In genomic region chr8:11689945-11690344, GRCm38 (mm10) we compare ENCODE assay signal across 40 mouse cellular contexts. TPM values are rescaled to one million over a fixed set of nuclear protein-coding genes. Genes with fewer than 3 reads are reported as not detected.
A peak's percentile ranks its signal among the peaks of the same experiment; 100 is the strongest.
DNase-seq lines count a peak whose midpoint lies in the region; ATAC-seq and TF ChIP-seq lines count a peak whose summit lies in the region.
"Had no signal": no experiment of that assay in that cellular context is flagged by ENCODE, and none has a peak within 500 bp of the region (broad histone marks: within the 10 kb centered on the region; RNA-seq: fewer than 3 reads in every experiment).

No protein-coding gene starts in this region.

- 0 out of 2 replicates have a peak, but pooled peaks cover 3% of the 10 kb centered on the region for H3K9me3 ChIP-seq in limb, embryonic 14.5 days (ENCODE audit: control insufficient read depth, low read length)
- H3K9me3 ChIP-seq: embryonic facial prominence, embryonic 12.5 days; heart, embryonic 10.5 days; heart, embryonic 15.5 days; liver, embryonic 12.5 days had no signal

- no peak overlapping the region for H3K9ac ChIP-seq in limb, embryonic 14.5 days (ENCODE audit: low read depth, low read length, severe bottlenecking)
- H3K9ac ChIP-seq: embryonic facial prominence, embryonic 12.5 days; forebrain, postnatal 0 days; heart, embryonic 15.5 days; liver, embryonic 12.5 days; liver, postnatal 0 days; neural tube, embryonic 12.5 days had no signal

- ATAC-seq in limb, embryonic 14.5 days (ENCODE audit: low FRiP score, low read depth), result peak; percentile 65; the same call in 1 of the 2 replicates
- no peak for ATAC-seq in megakaryocyte, adult 5-6 weeks (ENCODE audit: poor library complexity, severe bottlenecking)
- ATAC-seq: forebrain, postnatal 0 days; hindbrain, embryonic 16.5 days; liver, embryonic 12.5 days; liver, postnatal 0 days; midbrain, embryonic 16.5 days had no signal

- H3K4me1 ChIP-seq in limb, embryonic 14.5 days (ENCODE audit: control insufficient read depth, insufficient read depth, low read length), result no peaks in the 10 kb centered on the region
- H3K4me1 ChIP-seq: embryonic facial prominence, embryonic 12.5 days; megakaryocyte, embryonic 14.5 days; neural tube, embryonic 12.5 days had no signal

- no peak overlapping the region for H3ac ChIP-seq in C2C12 (ENCODE audit: control insufficient read depth, insufficient read length, low read depth)

- no peaks in the 10 kb centered on the region for H3K27me3 ChIP-seq in C2C12 (ENCODE audit: control insufficient read depth, insufficient read depth, insufficient read length)
- H3K27me3 ChIP-seq in limb, embryonic 14.5 days (ENCODE audit: control insufficient read depth, insufficient read depth, low read length), result no peaks in the 10 kb centered on the region
- H3K27me3 ChIP-seq: embryonic facial prominence, embryonic 12.5 days; heart, embryonic 15.5 days; liver, embryonic 12.5 days; neural tube, embryonic 12.5 days had no signal

- intact Hi-C loops in left cerebral cortex, postnatal 4 days (cut with DNase I), result no loop called here

- TF ChIP-seq POLR2A in limb, embryonic 14.5 days (IDR thresholded peaks at IDR 0.05; ENCODE audit: borderline replicate concordance, extremely low read depth, insufficient read depth, insufficient read length), result no peak

- H3K79me3 ChIP-seq in C2C12 (ENCODE audit: low read depth), result no peaks in the 10 kb centered on the region

- no peak for TF ChIP-seq CTCF in C2C12 (IDR thresholded peaks at IDR 0.05; ENCODE audit: control insufficient read depth, insufficient read depth, insufficient read length)

- whole genome bisulfite sequencing in limb, embryonic 14.5 days, result 34% methylated on average over 7 of the region's 7 CpGs

- no peak overlapping the region for H3K27ac ChIP-seq in limb, embryonic 14.5 days (replicated peaks; ENCODE audit: low read depth, low read length)
- H3K27ac ChIP-seq: embryonic facial prominence, embryonic 12.5 days; heart, embryonic 10.5 days; heart, embryonic 15.5 days; kidney, postnatal 0 days; liver, embryonic 12.5 days; neural tube, embryonic 12.5 days had no signal

- no peak overlapping the region for H3K4me3 ChIP-seq in C2C12 (ENCODE audit: insufficient read depth, poor library complexity, severe bottlenecking)
- no peak overlapping the region for H3K4me3 ChIP-seq in limb, embryonic 14.5 days (replicated peaks; ENCODE audit: low read length)
- H3K4me3 ChIP-seq: embryonic facial prominence, embryonic 12.5 days; heart, embryonic 10.5 days; heart, embryonic 15.5 days; liver, embryonic 12.5 days; megakaryocyte, embryonic 14.5 days; neural tube, embryonic 12.5 days had no signal

- no peaks in the 10 kb centered on the region for H3K79me2 ChIP-seq in C2C12 (ENCODE audit: control insufficient read depth, insufficient read depth)

- H3K36me3 ChIP-seq in C2C12 (ENCODE audit: control insufficient read depth, insufficient read depth), result no peaks in the 10 kb centered on the region
- no peaks in the 10 kb centered on the region for H3K36me3 ChIP-seq in limb, embryonic 14.5 days (ENCODE audit: control insufficient read depth, insufficient read depth, low read length)
- H3K36me3 ChIP-seq: embryonic facial prominence, embryonic 12.5 days; heart, embryonic 10.5 days; heart, embryonic 15.5 days; liver, embryonic 12.5 days; neural tube, embryonic 12.5 days had no signal

- no peak overlapping the region for H3K4me2 ChIP-seq in limb, embryonic 14.5 days (replicated peaks; ENCODE audit: low read depth, low read length, severe bottlenecking)
- H3K4me2 ChIP-seq: embryonic facial prominence, embryonic 12.5 days; heart, embryonic 15.5 days; liver, embryonic 12.5 days; neural tube, embryonic 12.5 days had no signal

- peak; percentile 26 for DNase-seq in left cerebral cortex, postnatal 4 days
- no peak for DNase-seq in left cerebral cortex, adult 11 months (ENCODE audit: low spot score)
- DNase-seq in Muller cell, postnatal 12 days (ENCODE audit: inconsistent ontology term), result peak; percentile 50
- peak; percentile 25 for DNase-seq in limb, embryonic 14.5 days (ENCODE audit: low spot score)
- no peak for DNase-seq in right cerebral cortex, adult 18-20 months
- DNase-seq: adrenal gland, adult 8-10 months; B cell, adult 2 months; cerebellum, adult 11 months; cerebellum, adult 9-10 months; cerebellum, postnatal 36 days; forebrain, postnatal 0 days; kidney, adult 2 months; liver, postnatal 0 days; lung, postnatal 36 days; right cerebral cortex, postnatal 14 days; thymus, adult 18-20 months; thymus, postnatal 36 days had no signal

TF ChIP-seq in C2C12, 6 proteins besides CTCF, POLR2A, EP300 and RAD21:
- TF ChIP-seq FOSL1 (IDR thresholded peaks at IDR 0.05; ENCODE audit: insufficient read depth, low read length, poor library complexity, severe bottlenecking), result no peak
- no peak for TF ChIP-seq CEBPB (IDR thresholded peaks at IDR 0.05; ENCODE audit: low read depth)
- peak; percentile 44 for TF ChIP-seq MYOD1 (IDR thresholded peaks at IDR 0.05; ENCODE audit: control insufficient read depth, insufficient read length, low read depth)
- no peak for TF ChIP-seq MAX (IDR thresholded peaks at IDR 0.05)
- no peak for TF ChIP-seq MYOG (IDR thresholded peaks at IDR 0.05; ENCODE audit: control insufficient read depth, extremely low read depth, insufficient read length)
- TF ChIP-seq USF1 (IDR thresholded peaks at IDR 0.05; ENCODE audit: low read depth), result no peak
TF ChIP-seq in C2C12: peak in this region for 1.

RNA-seq across cellular contexts. Expression of gene 1700016D06Rik, which starts 10.9 kb away (rescaled TPM):
- total RNA-seq in left cerebral cortex, postnatal 4 days (2021), result not detected
- not detected for polyA plus RNA-seq in C2C12 (2012; fragmentation: generic; extraction: Trizol)
- not detected in 2 replicates for polyA plus RNA-seq in limb, embryonic 14.5 days (2012; rRNA removed)
- not detected in 2 replicates for polyA plus RNA-seq in limb, embryonic 14.5 days (2014; fragmentation: Nextera tagmentation; extraction: Ambion mirVana)
- total RNA-seq in megakaryocyte, adult 5-6 weeks (2015), result not detected in 2 replicates
- total RNA-seq in megakaryocyte, adult 5-6 weeks (2017), result not detected in 2 replicates
- total RNA-seq: adrenal gland, adult 8-10 months; adrenal gland, postnatal 4 days; CH12.LX; forebrain, postnatal 0 days; granulocyte monocyte progenitor cell, adult 5-6 weeks; heart, postnatal 25 days; layer of hippocampus, adult 8-10 months; layer of hippocampus, postnatal 25 days had no signal
- polyA plus RNA-seq: embryonic facial prominence, embryonic 12.5 days; forebrain, embryonic 11.5 days; heart, embryonic 10.5 days; heart, embryonic 15.5 days; hindbrain, embryonic 11.5 days; hindbrain, embryonic 16.5 days; intestine, embryonic 14.5 days; kidney, adult 2 months; kidney, postnatal 0 days; limb, embryonic 11.5 days; liver, embryonic 12.5 days; liver, postnatal 0 days; lung, embryonic 16.5 days; midbrain, embryonic 16.5 days; neural tube, embryonic 12.5 days; stomach, embryonic 16.5 days had no signal

RNA-seq across cellular contexts. Expression of gene Arhgef7, which starts 37.6 kb away (rescaled TPM):
- total RNA-seq in left cerebral cortex, postnatal 4 days (2021), result 100 to 1,000 TPM; 215 to 219 TPM
- polyA plus RNA-seq in C2C12 (2012; fragmentation: generic; extraction: Trizol), result 16.8 TPM
- polyA plus RNA-seq in limb, embryonic 14.5 days (2012; rRNA removed), result 52.6 and 58.6 TPM in 2 replicates
- polyA plus RNA-seq in limb, embryonic 14.5 days (2014; fragmentation: Nextera tagmentation; extraction: Ambion mirVana), result 54.4 and 56.5 TPM in 2 replicates
- 39.5 and 48.5 TPM in 2 replicates for total RNA-seq in megakaryocyte, adult 5-6 weeks (2015)
- 25.0 and 27.0 TPM in 2 replicates for total RNA-seq in megakaryocyte, adult 5-6 weeks (2017)

RNA-seq across cellular contexts. Expression of gene Ankrd10, which starts 54.4 kb away (rescaled TPM):
- 100 to 1,000 TPM in 1 of 2 experiments, 10 to 100 TPM in 1; 92.2 to 100 TPM for total RNA-seq in left cerebral cortex, postnatal 4 days (2021)
- polyA plus RNA-seq in C2C12 (2012; fragmentation: generic; extraction: Trizol), result 26.2 TPM
- 184 and 247 TPM in 2 replicates for polyA plus RNA-seq in limb, embryonic 14.5 days (2012; rRNA removed)
- polyA plus RNA-seq in limb, embryonic 14.5 days (2014; fragmentation: Nextera tagmentation; extraction: Ambion mirVana), result 91.8 and 103 TPM in 2 replicates
- 32.8 and 37.5 TPM in 2 replicates for total RNA-seq in megakaryocyte, adult 5-6 weeks (2015)
- 27.2 and 29.4 TPM in 2 replicates for total RNA-seq in megakaryocyte, adult 5-6 weeks (2017)

Comparison
In these comparisons a context has a peak if more than half of its experiments do, and no peak if none do; other contexts are left out.
1. DNase-seq: peak in left cerebral cortex, postnatal 4 days (single experiment), Muller cell, postnatal 12 days (single experiment) and limb, embryonic 14.5 days (single experiment); none in left cerebral cortex, adult 11 months (single experiment) and right cerebral cortex, adult 18-20 months (single experiment).
2. RNA of gene Arhgef7, which starts 37.6 kb away (total RNA-seq): 215 to 219 TPM in left cerebral cortex, postnatal 4 days; 25.0 to 48.5 TPM in megakaryocyte, adult 5-6 weeks; every median in the first group is over 4 times any median in the second.